Mouse (Mus musculus) adrenal gland, adult 2 months (tissue): ENCODE data around the gene Chd6. TPM values are rescaled to one million over a fixed set of nuclear protein-coding genes. Genes with fewer than 3 reads are reported as not detected.
A peak's percentile ranks its signal among the peaks of the same experiment; 100 is the strongest.

Source experiments
- DNase-seq: peaks from one replicate; pipeline ENCODE4 v3.0.0; 2021
- long read RNA-seq: library from polyadenylated mRNA; stranded (forward); transcript quantifications from one replicate; pipeline ENCODE4 v2.0.0, GENCODE M21; 2021
- polyA plus RNA-seq: library from polyadenylated mRNA; depleted of rRNA; stranded (reverse); fragments of >200 nt; gene quantifications from 2 replicates; pipeline ENCODE4 v1.2.3, GENCODE M21; 2012; rRNA removed
- total RNA-seq, 2 experiments: library from RNA; stranded (reverse); gene quantifications; 2 replicates each; pipeline ENCODE4 v1.2.3; 2021

The Chd6 gene
- total RNA-seq = 10 to 100 TPM; 27.7 to 34.1 TPM
- polyA plus RNA-seq = 5.7 and 6.6 TPM in 2 replicates
- long read RNA-seq, partial matches to known transcripts = 1 of 1 reads
- long read RNA-seq, other reads (novel, unspliced or antisense) = 0 of 1 reads

DNA sequence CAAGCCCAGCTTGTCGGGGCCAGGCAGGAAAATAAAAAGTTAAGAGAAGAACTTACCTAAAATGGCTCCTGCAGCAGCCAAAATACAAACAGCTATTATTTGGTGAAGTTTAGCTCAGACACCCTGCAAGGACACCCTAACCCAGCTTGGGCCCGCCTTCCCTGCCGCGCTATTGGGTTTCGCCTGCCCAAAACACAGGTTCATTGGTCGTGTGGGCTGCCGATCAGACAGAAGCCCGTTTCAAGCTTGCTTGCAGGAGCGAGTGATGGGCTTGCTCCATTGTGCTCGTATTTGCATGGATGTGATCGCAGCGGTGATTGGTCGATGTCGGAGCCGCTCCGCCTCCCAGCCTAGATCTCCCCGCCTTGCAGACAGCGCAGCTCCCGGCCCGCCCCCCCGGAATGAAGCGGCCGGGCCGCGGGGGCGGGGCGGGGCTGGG lies at the start of gene Chd6:
Chd6 (minus strand) TSS at position 143 of the 439 bp plus-strand sequence.
- peak; percentile 99 for DNase-seq

DNA sequence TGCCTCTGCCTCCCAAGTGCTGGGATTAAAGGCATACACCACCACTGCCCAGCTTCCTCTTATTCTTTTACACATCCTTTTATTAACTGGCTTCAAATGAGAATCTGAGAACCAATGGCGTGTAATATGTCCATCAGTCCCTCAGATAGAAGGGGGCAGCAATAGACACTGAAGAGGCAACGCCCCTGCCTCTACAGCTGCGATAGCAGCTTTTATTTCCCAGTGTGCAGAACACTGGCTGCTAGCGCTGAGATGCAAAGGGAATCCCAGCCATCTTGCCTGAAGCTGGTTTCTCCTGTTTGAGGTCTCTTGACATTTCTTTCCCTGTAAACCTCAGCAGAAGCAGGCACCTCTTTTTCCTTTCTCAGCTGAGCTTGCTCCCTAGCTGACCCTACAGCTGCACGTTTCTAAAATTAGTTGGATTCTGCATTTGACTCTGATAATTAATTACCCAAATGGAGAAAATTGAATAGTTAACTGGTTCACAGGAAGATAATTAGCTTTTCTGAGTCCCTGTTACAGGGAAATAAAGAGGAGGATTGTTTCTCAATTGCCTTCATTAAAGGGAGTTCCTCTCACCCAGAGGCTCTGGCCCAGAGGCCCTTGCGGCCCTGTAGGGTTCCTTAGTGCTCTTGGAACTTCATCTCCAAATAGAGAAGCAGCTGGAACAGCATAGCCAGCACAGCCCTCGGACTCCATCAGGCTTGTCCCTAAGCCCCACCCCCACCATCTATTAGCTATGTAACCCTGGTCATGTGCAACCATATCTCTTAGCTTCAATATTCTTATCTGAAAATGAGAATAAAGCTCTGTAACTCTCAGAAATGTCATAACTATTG lies 41.3 kb upstream of the Chd6 start:
- DNase-seq = no peak

DNA sequence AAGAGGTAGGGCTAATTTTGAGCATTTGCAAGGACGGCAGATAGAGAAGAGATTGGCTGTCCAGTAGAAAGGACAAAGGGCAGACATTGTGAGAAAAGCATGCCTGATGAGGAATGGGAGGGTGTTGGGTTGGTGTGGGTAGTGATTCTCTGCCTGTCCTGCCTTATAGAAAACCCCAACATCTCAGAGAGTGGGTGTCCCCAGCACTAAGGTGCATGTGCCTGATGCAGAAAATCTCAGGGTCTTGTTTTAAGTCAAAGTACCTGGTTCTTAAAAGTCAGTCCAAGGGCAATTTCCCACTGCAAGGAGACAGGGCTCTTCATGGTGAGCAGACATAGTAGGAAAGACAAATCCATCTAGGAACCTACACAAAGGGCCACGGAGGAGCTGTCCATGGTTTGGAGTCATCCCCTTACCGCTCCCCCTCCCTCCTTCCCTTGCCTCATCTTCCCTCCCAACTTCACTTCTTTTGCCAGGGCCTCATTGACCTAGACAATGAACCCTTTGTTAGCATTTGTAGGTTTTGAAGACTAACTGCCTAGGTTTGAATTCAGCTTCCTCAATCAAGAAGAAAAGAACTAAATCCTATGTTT lies 39.6 kb upstream of the Chd6 start:
- no peak for DNase-seq

DNA sequence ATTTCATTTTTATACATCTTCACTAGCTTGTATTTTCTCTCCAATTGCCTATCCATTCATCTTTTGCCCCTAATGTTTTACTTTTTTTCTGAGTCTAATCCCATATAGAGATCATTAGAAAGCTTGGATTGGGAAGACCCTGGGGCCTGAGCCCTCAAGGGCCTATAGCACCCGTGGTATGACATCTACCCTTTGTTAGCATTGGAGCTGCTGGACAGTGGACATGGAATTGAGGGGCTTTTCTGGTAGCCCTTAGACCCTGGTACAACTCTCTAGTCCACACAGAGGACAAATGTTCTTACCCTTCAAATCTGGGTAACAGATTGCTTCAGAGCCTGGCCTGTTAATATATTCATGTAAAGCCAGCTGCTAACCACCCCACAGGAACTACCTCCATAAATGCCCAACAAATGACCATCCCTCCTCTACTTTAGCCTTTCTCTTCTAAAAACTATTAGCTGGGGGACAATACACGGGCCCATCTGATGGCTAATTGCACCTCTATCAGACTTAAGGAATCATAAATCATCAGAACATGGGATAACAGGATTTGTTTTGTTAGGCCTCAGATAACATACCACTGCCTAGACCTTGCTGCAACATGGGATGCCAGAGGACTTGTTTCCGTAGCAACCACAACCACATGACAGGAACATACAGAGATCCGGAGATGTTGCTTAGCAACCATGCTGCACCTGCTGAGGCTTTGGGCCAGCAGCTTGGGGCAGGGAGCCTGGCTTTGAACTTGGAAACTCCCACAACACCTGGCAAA lies 39.0 kb upstream of the Chd6 start:
- no peak for DNase-seq

DNA sequence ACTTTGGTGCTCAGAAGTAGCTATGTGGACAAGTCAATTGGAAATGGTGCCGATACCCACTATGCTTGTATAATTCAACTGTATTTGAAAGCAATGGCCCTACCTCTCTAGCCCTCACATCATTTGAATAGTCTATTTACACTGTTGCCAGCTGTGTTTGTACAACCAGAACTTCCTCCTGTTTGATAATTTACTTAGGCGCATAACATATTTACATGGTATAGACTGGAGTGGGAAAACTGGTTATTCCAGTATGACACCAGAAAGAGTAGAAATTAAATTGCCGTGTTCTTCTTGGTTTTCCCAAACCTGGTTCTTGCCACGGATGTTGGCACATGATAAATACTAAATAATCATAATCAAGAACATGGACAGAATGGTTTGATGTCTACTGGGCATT lies 35.9 kb upstream of the Chd6 start:
- DNase-seq = no peak

GRCm38 (mm10) chr2:161138672-161139536 lies 30.0 kb upstream of the Chd6 start:
- DNase-seq = no peak

- no peak for DNase-seq
Observed at GRCm38 (mm10) chr2:161136999-161137398, 28.1 kb upstream of the Chd6 start.

DNA sequence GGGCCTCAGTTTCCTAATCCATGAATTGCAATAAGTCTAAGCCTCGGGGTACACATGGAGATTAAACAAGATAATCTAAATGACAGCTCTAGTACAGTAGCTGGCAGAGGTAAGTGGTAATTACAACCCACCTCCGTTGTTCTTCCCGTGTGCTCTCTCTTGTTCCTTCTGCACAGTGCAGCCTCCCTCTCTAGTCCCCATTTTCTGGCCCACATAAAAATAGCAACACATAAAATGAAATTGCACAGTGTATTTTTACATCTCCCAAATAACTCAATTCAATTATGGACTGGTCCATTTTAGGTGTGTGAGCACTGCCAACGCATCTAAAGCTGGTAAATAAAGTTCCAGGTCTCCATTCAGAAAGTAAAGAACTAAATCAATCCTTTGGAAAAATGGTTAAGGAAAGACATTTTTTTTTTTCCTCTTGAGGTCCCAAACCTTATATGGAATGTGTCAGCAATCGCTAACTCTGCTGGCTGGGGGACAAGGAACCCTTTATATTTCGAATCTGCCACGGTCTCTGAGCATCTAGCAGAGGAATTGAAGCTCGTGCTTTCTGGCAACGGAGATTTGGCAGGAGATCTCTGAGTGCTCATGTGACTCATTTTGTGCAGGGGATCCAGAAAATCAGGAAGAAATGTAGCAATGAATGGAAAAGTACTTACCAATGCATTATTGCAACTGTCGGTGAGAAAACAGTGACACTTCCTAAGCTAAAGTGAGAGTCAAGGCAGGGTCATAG lies 19.7 kb upstream of the Chd6 start:
- DNase-seq = no peak

DNA sequence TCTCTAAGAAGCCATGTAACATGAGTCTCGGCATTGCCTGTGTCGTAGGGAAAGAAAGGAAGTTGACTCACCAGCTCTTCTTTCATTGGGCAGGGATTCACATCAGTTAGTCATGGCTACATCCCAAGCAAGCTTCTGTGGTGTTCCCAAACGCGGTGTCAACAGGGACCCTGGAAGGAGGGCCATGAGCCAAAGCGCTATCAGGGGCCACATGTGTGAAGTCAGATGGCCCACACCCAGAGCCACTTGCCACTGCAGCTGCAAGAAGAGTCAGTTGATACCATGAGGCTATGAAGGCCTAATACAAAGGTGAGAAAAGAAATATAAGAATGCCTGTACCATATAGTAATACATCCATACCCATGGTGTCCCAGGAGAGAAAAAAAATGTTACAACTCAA lies 3.1 kb upstream of the Chd6 start:
- no peak for DNase-seq

- no peak for DNase-seq
Observed at GRCm38 (mm10) chr2:161109398-161109821, 535 bp upstream of the Chd6 start.

DNA sequence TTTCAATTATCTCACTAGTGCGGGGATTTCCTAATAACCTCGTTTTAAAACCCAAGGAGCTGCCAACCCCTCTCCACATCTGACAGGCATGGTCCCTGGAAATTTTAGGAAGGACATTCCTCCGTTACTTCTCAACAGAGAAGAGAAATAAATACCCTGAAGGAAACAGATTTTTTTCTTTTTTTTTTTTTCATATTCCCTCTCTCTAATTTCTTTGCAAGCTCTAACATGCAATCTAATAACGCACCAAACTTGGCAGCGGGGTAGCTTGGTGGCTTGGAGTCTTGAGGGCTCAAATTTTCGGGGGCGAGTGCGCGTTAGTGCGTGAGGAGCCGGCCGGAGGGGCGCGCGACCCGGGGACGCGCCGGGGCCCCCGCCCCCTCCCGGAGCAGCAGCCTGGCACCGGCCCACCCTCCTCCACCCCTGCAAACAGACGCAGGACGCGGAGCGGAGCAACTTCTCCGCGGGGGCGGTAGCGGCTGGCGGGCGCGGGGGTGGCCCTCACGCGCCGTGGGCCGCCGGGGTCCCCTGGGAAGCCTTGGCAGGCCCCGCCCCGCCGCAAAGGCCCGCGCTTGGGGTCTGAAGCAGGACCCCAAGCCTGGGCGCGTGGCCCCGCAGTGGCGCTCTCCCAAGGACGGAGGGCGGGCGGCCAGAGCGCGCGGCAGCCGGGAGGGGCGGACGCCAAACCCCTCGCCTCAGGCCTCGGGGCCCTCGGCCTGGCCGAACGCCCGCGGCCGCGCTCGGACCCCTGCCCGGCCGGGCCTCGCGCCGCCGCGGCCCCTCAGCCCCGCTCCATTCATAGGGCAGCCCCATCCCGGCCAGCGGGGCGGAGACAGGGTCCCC lies 569 bp downstream of the Chd6 start:
- peak; percentile 74 for DNase-seq

GRCm38 (mm10) chr2:161107236-161107635 lies 1.6 kb downstream of the Chd6 start:
- no peak for DNase-seq

DNA sequence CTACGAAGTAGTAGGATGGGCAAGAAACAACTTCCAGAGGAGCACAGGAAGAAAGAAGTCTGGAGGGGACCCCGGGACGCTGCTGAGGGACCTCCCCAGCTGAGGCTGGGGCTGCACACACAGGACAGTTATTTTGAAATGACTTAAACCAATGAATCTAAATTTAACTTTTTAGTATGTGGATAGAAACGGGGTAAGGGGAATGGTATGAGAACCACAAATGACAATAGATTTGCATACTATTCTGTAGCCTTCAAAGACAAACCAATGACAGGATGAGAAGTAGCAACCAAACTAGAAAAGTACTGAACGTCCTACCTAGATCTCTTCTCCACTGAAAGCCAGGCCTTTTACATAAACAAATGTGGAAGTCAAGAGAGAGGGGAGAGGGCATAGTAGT lies 5.1 kb downstream of the Chd6 start:
- DNase-seq = no peak

DNA sequence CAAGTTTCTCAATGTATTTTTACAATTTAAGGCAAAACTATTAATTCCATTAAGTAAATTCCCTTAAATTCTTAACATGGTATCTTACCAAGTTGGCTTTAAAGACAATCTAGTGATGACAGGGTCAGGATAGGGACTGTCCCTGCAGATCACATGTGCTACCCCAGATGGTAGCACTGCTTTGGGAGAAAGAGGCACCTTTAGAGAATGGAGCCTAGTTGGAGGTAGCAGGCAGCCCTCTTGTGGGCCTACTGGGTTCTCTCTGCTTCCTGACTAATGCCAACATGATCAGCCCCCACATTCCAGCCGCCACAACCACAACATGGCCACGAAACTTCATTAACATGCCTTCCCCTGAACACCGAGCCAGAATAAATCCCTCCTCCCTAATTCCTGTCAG lies 6.8 kb downstream of the Chd6 start:
- no peak for DNase-seq

DNA sequence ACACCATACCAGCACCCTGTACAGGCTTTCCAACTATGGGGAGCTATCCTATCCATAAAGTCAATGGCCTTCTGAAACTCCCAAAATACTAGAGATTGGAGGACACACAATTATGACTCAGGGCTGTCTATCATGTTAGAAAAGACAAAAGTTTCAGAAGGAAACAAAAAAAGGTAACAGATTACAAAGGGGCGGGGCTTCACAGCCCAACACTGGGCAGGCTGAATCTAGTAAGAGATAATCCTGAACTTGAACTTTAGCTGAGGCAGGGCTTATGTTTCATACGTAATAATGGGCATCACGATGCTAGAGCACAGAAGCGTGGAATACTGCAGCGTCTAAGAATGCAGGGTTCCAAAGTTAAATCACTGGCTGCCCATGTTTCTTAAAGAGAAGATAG lies 11.1 kb downstream of the Chd6 start:
- no peak for DNase-seq

- DNase-seq = peak; percentile 46
Observed at GRCm38 (mm10) chr2:161090746-161091405, 18.0 kb downstream of the Chd6 start.

DNA sequence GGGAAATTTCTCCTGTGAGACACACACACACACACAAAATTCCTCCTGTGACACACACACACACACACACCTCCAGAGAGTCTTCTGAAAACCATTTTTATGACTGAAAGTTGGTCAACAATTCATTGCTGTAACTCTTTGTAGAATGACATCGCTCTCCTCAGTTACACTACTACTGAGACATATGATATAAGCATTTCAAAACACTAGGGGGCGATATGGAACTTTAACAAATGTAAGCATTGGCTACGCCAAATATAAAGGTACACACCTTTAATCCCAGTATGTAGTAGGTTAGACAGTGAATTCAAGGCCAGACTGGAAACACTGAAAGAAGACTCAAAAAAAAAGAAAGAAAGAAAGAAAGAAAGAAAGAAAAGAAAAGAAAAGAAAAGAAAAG lies 18.7 kb downstream of the Chd6 start:
- DNase-seq = no peak

DNA sequence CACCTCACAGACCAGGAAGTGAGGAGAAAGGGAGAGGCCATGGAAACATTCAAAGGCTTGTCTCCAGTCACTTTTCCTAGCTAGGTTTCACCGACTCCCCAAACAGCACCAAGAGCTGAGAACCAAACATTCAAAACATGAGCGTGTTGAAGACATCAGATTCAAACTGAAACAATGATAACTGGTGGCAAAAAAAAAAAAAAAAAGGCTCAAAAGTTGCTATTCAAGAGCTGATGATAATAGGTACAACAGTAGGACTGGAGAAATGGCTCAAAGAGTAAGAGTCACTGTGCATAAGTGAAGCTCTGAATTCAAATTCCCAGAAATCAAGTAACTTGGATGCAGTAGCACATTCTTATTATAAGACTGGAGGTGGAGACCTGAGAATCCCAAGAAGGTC lies 30.3 kb downstream of the Chd6 start:
- no peak for DNase-seq

DNA sequence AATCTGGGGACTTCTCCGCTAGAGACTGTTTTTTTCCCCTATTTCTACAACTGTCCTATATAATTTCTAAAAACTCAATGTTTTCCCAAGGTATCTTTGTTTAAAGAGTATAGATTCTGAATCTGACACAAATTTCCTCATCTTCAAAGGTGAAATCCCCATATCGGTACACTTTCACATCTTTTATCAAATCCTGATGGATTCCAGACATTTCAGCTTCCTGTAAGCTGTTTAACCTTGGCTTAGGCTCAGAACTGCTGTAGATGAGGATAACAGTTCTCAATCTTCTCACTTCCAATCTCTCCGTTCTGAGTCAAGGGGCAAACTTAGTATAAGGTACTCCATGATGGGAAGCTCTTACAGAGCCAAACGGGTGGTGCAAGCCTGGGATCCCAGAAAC lies 32.6 kb downstream of the Chd6 start:
- no peak for DNase-seq
